Mouse (Mus musculus): ENCODE measurements around the gene Map3k21. TPM values are rescaled to one million over a fixed set of nuclear protein-coding genes. Genes with fewer than 3 reads are reported as not detected.
A peak's percentile ranks its signal among the peaks of the same experiment; 100 is the strongest.

Gene Map3k21
- 0.94 and 0.95 TPM in 2 replicates for polyA plus RNA-seq (2015; fragmentation: Nextera tagmentation; extraction: Ambion mirVana)

- ATAC-seq, result peak; percentile 71
- no peak within 1 kb of the TSS for H3K27ac ChIP-seq (ENCODE audit: low read depth, low read length)
- peaks cover 42% of the 10 kb centered on the region for H3K27me3 ChIP-seq (replicated peaks; ENCODE audit: control insufficient read depth, insufficient read depth, low read length)
- peaks cover 12% of the 10 kb centered on the region for H3K4me1 ChIP-seq (ENCODE audit: control insufficient read depth, insufficient read depth, low read depth, low read length)
- peak within 1 kb of the TSS; percentile 67 for H3K4me3 ChIP-seq (ENCODE audit: low read length)
- H3K9ac ChIP-seq (ENCODE audit: low read depth, low read length), result peak within 1 kb of the TSS; percentile 71
- H3K9me3 ChIP-seq (ENCODE audit: control insufficient read depth, low read length), result no peaks in the 10 kb centered on the region
- H3K36me3 ChIP-seq (ENCODE audit: control insufficient read depth, insufficient read depth, low read length), result no peaks in the 10 kb centered on the region
- under 1% methylated on average over 88 of the region's 93 CpGs for WGBS
- peak within 1 kb of the TSS; percentile 100 for H3K4me2 ChIP-seq (ENCODE audit: low read length)
Measured at GRCm38 (mm10) chr8:125910365-125911228, at the start of gene Map3k21. Gene Map3k21, plus strand, starts transcription at chr8:125910450.

DNA sequence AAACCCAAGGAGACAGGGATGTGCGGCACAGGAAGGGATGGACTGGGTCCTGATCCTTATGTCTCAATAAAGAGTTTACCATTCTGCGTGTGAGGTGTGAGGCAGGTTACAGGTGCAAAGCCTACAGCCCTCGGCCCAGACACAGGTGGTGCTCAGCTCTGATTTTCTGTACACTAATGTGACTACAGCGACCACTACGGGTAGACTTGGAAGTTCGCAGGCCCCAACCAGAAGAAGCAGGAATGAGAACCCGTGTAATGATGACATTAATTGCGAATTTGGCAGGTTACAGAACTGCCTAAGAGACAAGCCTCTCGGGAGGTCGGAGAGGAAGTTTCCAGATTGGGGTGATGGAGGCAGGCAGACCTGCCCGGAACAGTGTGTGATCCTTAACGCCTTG lies 44.1 kb upstream of the Map3k21 start:
- H3K36me3 ChIP-seq (ENCODE audit: control insufficient read depth, insufficient read depth, low read length), result 0 out of 2 replicates have a peak, but pooled peaks cover 8% of the 10 kb centered on the region
- no peaks in the 10 kb centered on the region for H3K9me3 ChIP-seq (ENCODE audit: control insufficient read depth, low read length)
- WGBS, result 82% methylated on average over 12 of the region's 12 CpGs
- no peaks in the 10 kb centered on the region for H3K27me3 ChIP-seq (replicated peaks; ENCODE audit: control insufficient read depth, insufficient read depth, low read length)
- H3K4me1 ChIP-seq (ENCODE audit: control insufficient read depth, insufficient read depth, low read depth, low read length), result peaks cover 7% of the 10 kb centered on the region
- no peak overlapping the region for H3K4me2 ChIP-seq (ENCODE audit: low read length)
- H3K4me3 ChIP-seq (ENCODE audit: low read length), result no peak overlapping the region
- H3K27ac ChIP-seq (ENCODE audit: low read depth, low read length), result no peak overlapping the region
- no peak for ATAC-seq
- H3K9ac ChIP-seq (ENCODE audit: low read depth, low read length), result no peak overlapping the region

DNA sequence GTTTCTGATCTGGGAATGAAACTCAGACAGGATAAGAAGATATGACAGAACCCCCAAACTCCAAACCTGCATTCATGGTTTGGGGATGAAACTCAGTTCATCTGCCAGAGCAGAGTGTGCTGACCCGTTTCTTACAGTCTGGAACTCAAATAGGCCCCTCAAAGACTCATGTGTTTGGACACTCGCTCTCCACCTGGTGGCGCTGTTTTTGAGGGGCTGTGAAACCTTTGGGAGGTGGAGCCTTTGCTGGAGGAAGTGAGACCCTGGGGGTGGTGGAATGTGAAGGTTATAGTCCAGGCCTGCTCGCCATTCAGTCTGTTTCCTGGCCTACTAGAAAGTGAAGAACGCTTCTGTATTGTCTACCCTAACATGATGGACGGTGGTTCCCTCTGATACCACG lies 41.7 kb upstream of the Map3k21 start:
- 71% methylated on average over 7 of the region's 7 CpGs for WGBS
- no peak overlapping the region for H3K27ac ChIP-seq (ENCODE audit: low read depth, low read length)
- no peak overlapping the region for H3K4me3 ChIP-seq (ENCODE audit: low read length)
- H3K4me1 ChIP-seq (ENCODE audit: control insufficient read depth, insufficient read depth, low read depth, low read length), result peaks cover 7% of the 10 kb centered on the region
- no peaks in the 10 kb centered on the region for H3K9me3 ChIP-seq (ENCODE audit: control insufficient read depth, low read length)
- ATAC-seq, result no peak
- no peaks in the 10 kb centered on the region for H3K27me3 ChIP-seq (replicated peaks; ENCODE audit: control insufficient read depth, insufficient read depth, low read length)
- no peak overlapping the region for H3K9ac ChIP-seq (ENCODE audit: low read depth, low read length)
- no peak overlapping the region for H3K4me2 ChIP-seq (ENCODE audit: low read length)
- H3K36me3 ChIP-seq (ENCODE audit: control insufficient read depth, insufficient read depth, low read length), result 0 out of 2 replicates have a peak, but pooled peaks cover 5% of the 10 kb centered on the region

DNA sequence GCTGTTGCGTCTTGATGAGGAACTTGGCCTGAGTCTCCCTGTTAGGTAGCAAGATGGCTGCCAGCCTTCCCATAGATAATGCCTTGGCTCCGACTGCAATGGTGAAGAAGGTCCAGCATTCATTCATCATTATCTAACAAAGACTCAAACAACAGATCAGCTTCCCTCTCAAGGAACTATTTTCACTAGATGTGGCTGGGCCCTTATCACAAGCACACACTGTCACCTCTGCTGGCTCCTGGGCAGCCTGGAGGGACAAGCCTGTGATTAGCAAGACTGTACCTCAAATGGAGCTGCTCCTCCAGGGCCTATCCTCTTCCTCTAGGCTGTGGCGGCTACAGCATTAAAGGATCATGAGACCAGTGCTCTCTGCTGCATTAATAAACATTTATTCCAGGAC lies 40.5 kb upstream of the Map3k21 start:
- H3K36me3 ChIP-seq (ENCODE audit: control insufficient read depth, insufficient read depth, low read length), result peaks cover 5% of the 10 kb centered on the region; the same call in 1 of the 2 replicates
- ATAC-seq, result no peak
- H3K27ac ChIP-seq (ENCODE audit: low read depth, low read length), result no peak overlapping the region

DNA sequence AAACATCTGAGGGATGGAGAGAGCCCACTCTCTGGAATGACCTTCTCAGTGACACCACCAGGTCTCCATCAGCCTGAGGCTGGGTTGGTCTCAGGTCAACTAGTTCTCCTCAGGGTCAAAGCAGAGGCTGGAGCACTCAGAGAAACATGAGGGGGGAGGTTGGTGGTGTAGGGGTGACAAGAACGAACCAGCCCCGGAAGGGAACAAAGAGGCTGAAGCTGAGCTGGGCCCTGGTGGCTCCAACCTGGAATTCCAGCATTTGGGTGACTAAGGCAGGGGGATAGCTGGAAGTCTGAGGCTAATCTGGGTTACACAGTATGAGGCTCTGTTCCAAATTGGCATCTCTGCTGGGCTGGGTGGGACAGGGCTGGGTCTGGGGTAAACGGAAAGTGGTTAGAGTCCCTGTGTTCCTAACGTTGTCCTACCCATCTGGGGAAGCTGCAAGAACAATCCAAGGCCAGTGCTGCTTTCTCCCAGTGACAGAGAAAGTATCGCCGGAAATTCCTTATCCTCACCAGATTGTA lies 40.0 kb upstream of the Map3k21 start:
- WGBS, result 45% methylated on average over 6 of the region's 6 CpGs
- Histone ChIP-seq H3K9me3 (ENCODE audit: control insufficient read depth, low read length) (no peaks in the 10 kb centered on the region), H3K4me2 (ENCODE audit: low read length) (no peak overlapping the region), H3K4me1 (ENCODE audit: control insufficient read depth, insufficient read depth, low read depth, low read length) (peaks cover 7% of the 10 kb centered on the region), H3K36me3 (ENCODE audit: control insufficient read depth, insufficient read depth, low read length) (peaks cover 10% of the 10 kb centered on the region; the same call in 1 of the 2 replicates), H3K27me3 (replicated peaks; ENCODE audit: control insufficient read depth, insufficient read depth, low read length) (no peaks in the 10 kb centered on the region), H3K9ac (ENCODE audit: low read depth, low read length) (no peak overlapping the region), H3K27ac (ENCODE audit: low read depth, low read length) (no peak overlapping the region), H3K4me3 (ENCODE audit: low read length) (no peak overlapping the region)
- ATAC-seq, result 0 out of 2 replicates have a peak, but pooled peaks have one; percentile 49

More for the DNA sequence above, 40.5 kb upstream of the Map3k21 start:
- Histone ChIP-seq H3K9me3 (ENCODE audit: control insufficient read depth, low read length) (no peaks in the 10 kb centered on the region), H3K4me3 (ENCODE audit: low read length) (no peak overlapping the region), H3K9ac (ENCODE audit: low read depth, low read length) (no peak overlapping the region), H3K4me1 (ENCODE audit: control insufficient read depth, insufficient read depth, low read depth, low read length) (peaks cover 7% of the 10 kb centered on the region), H3K27me3 (replicated peaks; ENCODE audit: control insufficient read depth, insufficient read depth, low read length) (no peaks in the 10 kb centered on the region), H3K4me2 (ENCODE audit: low read length) (no peak overlapping the region)
- WGBS, result 73% methylated on average over 3 of the region's 3 CpGs

- no peaks in the 10 kb centered on the region for H3K27me3 ChIP-seq (replicated peaks; ENCODE audit: control insufficient read depth, insufficient read depth, low read length)
Measured at GRCm38 (mm10) chr8:125870821-125871321, 39.4 kb upstream of the Map3k21 start.

GRCm38 (mm10) chr8:125872501-125873249 lies 37.6 kb upstream of the Map3k21 start:
- 75% methylated on average over 9 of the region's 9 CpGs for WGBS

More at GRCm38 (mm10) chr8:125870821-125871321, 39.4 kb upstream of the Map3k21 start:
- Histone ChIP-seq H3K9ac (ENCODE audit: low read depth, low read length) (0 out of 2 replicates have a peak overlapping the region, but pooled peaks have one; percentile 20), H3K27ac (ENCODE audit: low read depth, low read length) (no peak overlapping the region), H3K4me2 (ENCODE audit: low read length) (no peak overlapping the region), H3K9me3 (ENCODE audit: control insufficient read depth, low read length) (no peaks in the 10 kb centered on the region), H3K36me3 (ENCODE audit: control insufficient read depth, insufficient read depth, low read length) (peaks cover 8% of the 10 kb centered on the region; the same call in 1 of the 2 replicates), H3K4me1 (ENCODE audit: control insufficient read depth, insufficient read depth, low read depth, low read length) (peaks cover 7% of the 10 kb centered on the region), H3K4me3 (ENCODE audit: low read length) (no peak overlapping the region)
- ATAC-seq, result peak; percentile 77
- 6% methylated on average over 7 of the region's 7 CpGs for WGBS

GRCm38 (mm10) chr8:125873250-125873534 lies 37.1 kb upstream of the Map3k21 start:
- H3K36me3 ChIP-seq (ENCODE audit: control insufficient read depth, insufficient read depth, low read length), result peaks cover 8% of the 10 kb centered on the region; the same call in 1 of the 2 replicates
- H3K9me3 ChIP-seq (ENCODE audit: control insufficient read depth, low read length), result no peaks in the 10 kb centered on the region
- no peaks in the 10 kb centered on the region for H3K27me3 ChIP-seq (replicated peaks; ENCODE audit: control insufficient read depth, insufficient read depth, low read length)
- H3K4me1 ChIP-seq (ENCODE audit: control insufficient read depth, insufficient read depth, low read depth, low read length), result peaks cover 7% of the 10 kb centered on the region
- H3K4me3 ChIP-seq (ENCODE audit: low read length), result no peak overlapping the region
- H3K4me2 ChIP-seq (ENCODE audit: low read length), result no peak overlapping the region
- ATAC-seq, result no peak
- H3K9ac ChIP-seq (ENCODE audit: low read depth, low read length), result no peak overlapping the region
- WGBS, result 87% methylated on average over 2 of the region's 2 CpGs
- no peak overlapping the region for H3K27ac ChIP-seq (ENCODE audit: low read depth, low read length)

More at GRCm38 (mm10) chr8:125872501-125873249, 37.6 kb upstream of the Map3k21 start:
- no peak overlapping the region for H3K4me2 ChIP-seq (ENCODE audit: low read length)
- H3K9ac ChIP-seq (ENCODE audit: low read depth, low read length), result no peak overlapping the region
- ATAC-seq, result no peak
- no peaks in the 10 kb centered on the region for H3K9me3 ChIP-seq (ENCODE audit: control insufficient read depth, low read length)
- peaks cover 7% of the 10 kb centered on the region for H3K4me1 ChIP-seq (ENCODE audit: control insufficient read depth, insufficient read depth, low read depth, low read length)
- H3K36me3 ChIP-seq (ENCODE audit: control insufficient read depth, insufficient read depth, low read length), result peaks cover 8% of the 10 kb centered on the region; the same call in 1 of the 2 replicates
- no peak overlapping the region for H3K4me3 ChIP-seq (ENCODE audit: low read length)
- H3K27ac ChIP-seq (ENCODE audit: low read depth, low read length), result no peak overlapping the region
- no peaks in the 10 kb centered on the region for H3K27me3 ChIP-seq (replicated peaks; ENCODE audit: control insufficient read depth, insufficient read depth, low read length)

Data from hindbrain, embryonic 16.5 days (tissue).